Mouse (Mus musculus) thymus, adult 2 months (tissue): ENCODE data around the gene Wnt16. TPM values are rescaled to one million over a fixed set of nuclear protein-coding genes. Genes with fewer than 3 reads are reported as not detected.

ENCODE experiments used
- DNase-seq: peaks from one replicate; pipeline ENCODE4 v3.0.0; 2021
- H3K27ac ChIP-seq: fragments of 200-500 bp; 2 replicates; pipeline ENCODE4 v1.5.1; 2012; ENCODE audit warnings: low read length, control low read depth; ENCODE audit not compliant: control insufficient read depth, insufficient read depth
- H3K27me3 ChIP-seq: fragments of 200-500 bp; 2 replicates; pipeline ENCODE4 v1.6.1; 2012; ENCODE audit warnings: mild to moderate bottlenecking, low read length, moderate library complexity, mixed read lengths; ENCODE audit not compliant: control insufficient read depth, insufficient read depth
- H3K36me3 ChIP-seq: fragments of 200-500 bp; 2 replicates; pipeline ENCODE4 v1.6.1; 2012; ENCODE audit warnings: mild to moderate bottlenecking, low read length, moderate library complexity; ENCODE audit not compliant: control insufficient read depth, insufficient read depth
- H3K4me1 ChIP-seq: fragments of 200-500 bp; replicated peaks from 2 replicates; pipeline ENCODE4 v1.6.1; 2012; ENCODE audit warnings: low read length; ENCODE audit not compliant: control insufficient read depth, insufficient read depth
- H3K4me3 ChIP-seq: fragments of 200-500 bp; 2 replicates; pipeline ENCODE4 v1.5.1; 2012; ENCODE audit warnings: mild to moderate bottlenecking, low read length, control low read depth, moderate library complexity; ENCODE audit not compliant: control insufficient read depth, insufficient read depth
- CTCF ChIP-seq: fragments of 200-500 bp; IDR thresholded peaks from 2 replicates; pipeline ENCODE4 v1.5.1; 2012; ENCODE audit warnings: mild to moderate bottlenecking, control low read depth, low read length, moderate library complexity, borderline replicate concordance; ENCODE audit not compliant: control insufficient read depth, poor library complexity, insufficient read depth; ENCODE audit errors: extremely low read depth
- POLR2A ChIP-seq: fragments of 200-500 bp; IDR thresholded peaks from 2 replicates; pipeline ENCODE4 v1.6.1; 2012; ENCODE audit warnings: mild to moderate bottlenecking, low read length, control low read depth, moderate library complexity; ENCODE audit not compliant: control insufficient read depth, poor library complexity, insufficient read depth; ENCODE audit errors: extremely low read depth
- WGBS: fragments of 180-500 bp; shearing (Covaris S2); methylation state at CpG from one replicate; pipeline ENCODE4 v1.1.7; 2018; 5-methylcytosine and 5-hydroxymethylcytosine counted together
- polyA plus RNA-seq: library from polyadenylated mRNA; depleted of rRNA; stranded (reverse); fragments of >200 nt; gene quantifications from 2 replicates; pipeline ENCODE4 v1.2.3, GENCODE M21; 2012

Gene Wnt16
- polyA plus RNA-seq, 1 experiment = 0.12 TPM

GRCm38 (mm10) chr6:22267807-22268667, 20.0 kb upstream of the Wnt16 start:
- Histone ChIP-seq H3K4me3 (no peak overlapping the region), H3K4me1 (no peaks in the 10 kb centered on the region), H3K27ac (no peak overlapping the region), H3K27me3 (no peaks in the 10 kb centered on the region), H3K36me3 (no peaks in the 10 kb centered on the region)
- no peak for DNase-seq
- no peak for TF ChIP-seq POLR2A
- no peak for TF ChIP-seq CTCF
- 91% methylated on average over 5 of the region's 5 CpGs for WGBS

GRCm38 (mm10) chr6:22268677-22269076, 19.4 kb upstream of the Wnt16 start:
- H3K27ac ChIP-seq = no peak overlapping the region
- no peak for DNase-seq
- TF ChIP-seq CTCF = no peak
- TF ChIP-seq POLR2A = no peak

DNA sequence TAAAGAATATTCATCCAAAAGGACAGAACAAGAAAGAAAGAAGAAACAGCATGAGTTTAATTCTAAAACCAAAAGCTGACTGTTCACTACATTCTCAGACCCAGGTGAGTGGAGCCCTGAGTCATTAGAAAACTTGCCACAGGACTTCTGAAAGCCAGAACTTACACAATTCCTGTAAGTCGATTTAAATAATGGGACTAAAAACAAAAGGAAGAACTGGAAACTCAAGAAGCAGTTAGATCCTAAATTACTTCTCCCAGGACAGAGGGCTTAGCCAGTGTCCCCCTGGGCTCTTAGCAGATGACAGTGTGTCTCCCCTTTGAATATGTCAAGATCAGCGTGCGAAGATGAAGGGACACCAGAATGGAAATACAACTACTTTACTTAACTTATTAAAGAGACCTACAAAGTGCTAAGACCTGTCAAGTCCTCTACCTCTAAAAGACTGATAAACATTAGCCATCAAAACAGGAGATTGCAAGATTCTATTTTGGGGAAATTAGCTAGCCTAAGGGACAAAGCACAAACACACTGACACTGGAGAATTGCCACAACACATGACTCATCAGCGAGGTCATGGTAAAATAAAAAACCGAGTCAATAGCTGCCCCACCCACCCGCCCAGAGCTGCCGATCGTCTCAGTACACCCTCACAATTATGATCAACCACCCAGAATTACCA, 18.0 kb upstream of the Wnt16 start:
- Histone ChIP-seq H3K27me3 (no peaks in the 10 kb centered on the region), H3K4me1 (no peaks in the 10 kb centered on the region), H3K4me3 (no peak overlapping the region), H3K27ac (no peak overlapping the region), H3K36me3 (no peaks in the 10 kb centered on the region)
- WGBS = 67% methylated on average over 8 of the region's 8 CpGs
- no peak for DNase-seq
- no peak for TF ChIP-seq POLR2A
- TF ChIP-seq CTCF = no peak

More at GRCm38 (mm10) chr6:22268677-22269076, 19.4 kb upstream of the Wnt16 start:
- Histone ChIP-seq H3K4me3 (no peak overlapping the region), H3K4me1 (no peaks in the 10 kb centered on the region), H3K27me3 (no peaks in the 10 kb centered on the region), H3K36me3 (no peaks in the 10 kb centered on the region)

GRCm38 (mm10) chr6:22277941-22278340, 10.1 kb upstream of the Wnt16 start:
- no peak for TF ChIP-seq POLR2A
- no peak for TF ChIP-seq CTCF
- DNase-seq = no peak
- H3K4me3 ChIP-seq = no peak overlapping the region
- 96% methylated on average over 3 of the region's 3 CpGs for WGBS
- no peaks in the 10 kb centered on the region for H3K27me3 ChIP-seq
- no peaks in the 10 kb centered on the region for H3K4me1 ChIP-seq
- no peak overlapping the region for H3K27ac ChIP-seq
- no peaks in the 10 kb centered on the region for H3K36me3 ChIP-seq

DNA sequence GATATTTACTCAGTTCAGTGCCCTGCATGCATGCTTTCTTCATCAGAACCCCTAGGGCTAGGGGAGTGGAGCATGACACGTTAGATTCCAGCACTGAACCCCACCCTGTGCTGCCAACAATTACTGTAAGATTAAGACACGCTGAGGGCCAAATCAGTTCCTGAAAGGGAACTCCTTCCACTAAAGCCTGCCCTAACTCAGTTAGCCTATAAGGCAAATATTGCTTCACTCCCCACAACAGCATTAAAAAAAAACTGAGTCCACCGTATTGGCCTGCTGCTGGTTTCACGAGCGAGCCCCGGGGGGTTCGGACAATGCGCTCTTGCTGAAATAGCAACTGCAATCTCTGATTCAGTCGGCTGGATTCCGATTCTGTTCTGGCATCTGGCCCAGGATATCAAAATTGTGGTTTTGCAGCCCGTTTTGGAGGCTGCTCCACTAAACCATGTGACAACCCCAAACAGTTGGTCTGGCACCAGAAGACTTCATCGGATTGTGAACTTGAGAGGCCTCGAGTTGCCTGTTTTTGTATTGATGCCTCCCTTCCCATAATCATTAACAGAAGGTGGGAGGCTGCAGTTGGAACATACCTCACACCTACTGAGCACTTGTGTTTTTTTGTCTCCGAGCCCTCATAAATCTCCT, 7.7 kb upstream of the Wnt16 start:
- DNase-seq = no peak
- H3K4me1 ChIP-seq = no peaks in the 10 kb centered on the region
- no peak overlapping the region for H3K4me3 ChIP-seq
- H3K36me3 ChIP-seq = no peaks in the 10 kb centered on the region
- TF ChIP-seq POLR2A (no peak), CTCF (no peak)
- 24% methylated on average over 14 of the region's 14 CpGs for WGBS
- H3K27ac ChIP-seq = no peak overlapping the region
- H3K27me3 ChIP-seq = no peaks in the 10 kb centered on the region

DNA sequence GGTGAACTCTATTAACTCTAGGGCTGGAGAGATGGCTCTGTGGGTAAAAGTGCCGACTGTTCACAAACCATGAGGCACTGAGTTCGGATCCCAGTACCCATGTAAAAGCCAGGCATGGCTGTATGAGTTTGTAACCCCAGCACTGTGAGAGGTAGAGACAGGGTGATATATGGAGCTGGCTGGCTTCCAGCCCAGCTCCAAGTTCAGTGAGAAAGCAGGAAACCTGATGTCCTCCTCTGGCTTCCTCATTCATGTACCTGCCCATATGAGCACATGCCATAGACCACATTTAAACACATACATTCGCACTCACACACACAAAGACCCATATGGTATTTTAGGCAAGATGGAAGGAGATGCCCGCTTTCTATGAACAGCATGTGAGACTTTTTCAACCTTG, 5.6 kb upstream of the Wnt16 start:
- no peaks in the 10 kb centered on the region for H3K27me3 ChIP-seq
- H3K4me1 ChIP-seq = no peaks in the 10 kb centered on the region
- H3K36me3 ChIP-seq = no peaks in the 10 kb centered on the region
- no peak overlapping the region for H3K27ac ChIP-seq
- H3K4me3 ChIP-seq = no peak overlapping the region
- DNase-seq = no peak
- 56% methylated on average over 4 of the region's 4 CpGs for WGBS
- TF ChIP-seq CTCF (no peak), POLR2A (no peak)
